Mouse (Mus musculus) layer of hippocampus, adult 8-10 months (tissue): Measurements from ENCODE around the gene Abca12. TPM values are rescaled to one million over a fixed set of nuclear protein-coding genes. Genes with fewer than 3 reads are reported as not detected.
A peak's percentile ranks its signal among the peaks of the same experiment; 100 is the strongest.

ENCODE experiments used
- DNase-seq, 2 experiments: peaks; one replicate each; pipeline ENCODE4 v3.0.0; 2022; ENCODE audit warnings: low spot score in 2 of 2
- total RNA-seq, 4 experiments: library from RNA; stranded (reverse); gene quantifications; 2 replicates each; pipeline ENCODE4 v1.2.4; 2022

Gene Abca12
- total RNA-seq: under 1 TPM; 0.16 to 0.39 (median 0.19) TPM

GRCm38 (mm10) chr1:71414810-71415209 is at the start of gene Abca12:
Gene Abca12 (minus strand): TSS chr1:71414910.
- no peak for DNase-seq

GRCm38 (mm10) chr1:71457961-71458360 is 43.3 kb upstream of the Abca12 start:
- DNase-seq: no peak

- peak; percentile 8 to 10 for DNase-seq
Measured at GRCm38 (mm10) chr1:71447424-71447823, 32.7 kb upstream of the Abca12 start.

GRCm38 (mm10) chr1:71421741-71422333 is 7.1 kb upstream of the Abca12 start:
- no peak for DNase-seq

- peak; percentile 34 to 54 for DNase-seq
Measured at GRCm38 (mm10) chr1:71418467-71418866, 3.8 kb upstream of the Abca12 start.

GRCm38 (mm10) chr1:71417951-71418350 is 3.2 kb upstream of the Abca12 start:
- no peak for DNase-seq

GRCm38 (mm10) chr1:71414084-71414483 is 626 bp downstream of the Abca12 start:
- no peak for DNase-seq

GRCm38 (mm10) chr1:71413114-71413513 is 1.6 kb downstream of the Abca12 start:
- DNase-seq: no peak

- no peak for DNase-seq
Measured at GRCm38 (mm10) chr1:71407711-71408110, 7.0 kb downstream of the Abca12 start.

- no peak for DNase-seq
Measured at GRCm38 (mm10) chr1:71397635-71398034, 17.1 kb downstream of the Abca12 start.

- DNase-seq: no peak
Measured at GRCm38 (mm10) chr1:71396105-71396504, 18.6 kb downstream of the Abca12 start.

- no peak for DNase-seq
Measured at GRCm38 (mm10) chr1:71394177-71394576, 20.5 kb downstream of the Abca12 start.

- no peak for DNase-seq
Measured at GRCm38 (mm10) chr1:71393489-71393888, 21.2 kb downstream of the Abca12 start.

GRCm38 (mm10) chr1:71392463-71392862 is 22.2 kb downstream of the Abca12 start:
- DNase-seq: no peak

GRCm38 (mm10) chr1:71386593-71386992 is 28.1 kb downstream of the Abca12 start:
- no peak for DNase-seq

- no peak for DNase-seq
Measured at GRCm38 (mm10) chr1:71384098-71384497, 30.6 kb downstream of the Abca12 start.

- no peak for DNase-seq
Measured at GRCm38 (mm10) chr1:71373090-71373489, 41.6 kb downstream of the Abca12 start.

- no peak for DNase-seq
Measured at GRCm38 (mm10) chr1:71370266-71370665, 44.4 kb downstream of the Abca12 start.

- peak in 1 of 2 experiments; percentile 4 for DNase-seq
Measured at GRCm38 (mm10) chr1:71367770-71368169, 46.9 kb downstream of the Abca12 start.

- DNase-seq: no peak
Measured at GRCm38 (mm10) chr1:71342861-71343554, 71.7 kb downstream of the Abca12 start.

- no peak for DNase-seq
Measured at GRCm38 (mm10) chr1:71342261-71342594, 72.5 kb downstream of the Abca12 start.

GRCm38 (mm10) chr1:71341370-71342260 is 73.1 kb downstream of the Abca12 start:
- DNase-seq: no peak
